Mouse (Mus musculus): ENCODE data around the gene Olfr56.

DNA sequence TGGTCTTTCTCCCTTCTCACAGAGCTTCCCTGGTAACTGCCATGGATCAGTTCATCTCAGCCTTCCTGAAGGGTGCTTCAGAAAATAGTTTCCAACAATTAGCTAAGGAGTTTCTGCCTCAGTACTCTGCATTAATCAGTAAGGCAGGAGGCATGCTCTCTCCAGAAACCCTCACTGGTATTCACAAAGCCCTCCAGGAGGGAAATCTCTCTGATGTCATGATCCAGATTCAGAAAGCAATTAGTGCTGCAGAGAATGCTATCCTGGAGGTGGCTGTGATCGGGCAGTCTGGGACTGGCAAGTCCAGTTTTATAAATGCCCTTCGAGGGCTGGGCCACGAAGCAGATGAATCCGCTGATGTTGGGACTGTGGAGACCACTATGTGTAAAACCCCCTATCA lies 116.7 kb downstream of the Olfr56 start:
- no peak for TF ChIP-seq GATA1 (IDR thresholded peaks at IDR 0.05; ENCODE audit: borderline replicate concordance, low read length)
- TF ChIP-seq FLI1 (IDR thresholded peaks at IDR 0.05; ENCODE audit: low read length) = no peak
